Mouse (Mus musculus): ENCODE data around the gene Pcdh7. TPM values are rescaled to one million over a fixed set of nuclear protein-coding genes. Genes with fewer than 3 reads are reported as not detected.

Pcdh7 gene
- polyA plus RNA-seq, 1 experiment from 2014 or later: 1.2 TPM

DNA sequence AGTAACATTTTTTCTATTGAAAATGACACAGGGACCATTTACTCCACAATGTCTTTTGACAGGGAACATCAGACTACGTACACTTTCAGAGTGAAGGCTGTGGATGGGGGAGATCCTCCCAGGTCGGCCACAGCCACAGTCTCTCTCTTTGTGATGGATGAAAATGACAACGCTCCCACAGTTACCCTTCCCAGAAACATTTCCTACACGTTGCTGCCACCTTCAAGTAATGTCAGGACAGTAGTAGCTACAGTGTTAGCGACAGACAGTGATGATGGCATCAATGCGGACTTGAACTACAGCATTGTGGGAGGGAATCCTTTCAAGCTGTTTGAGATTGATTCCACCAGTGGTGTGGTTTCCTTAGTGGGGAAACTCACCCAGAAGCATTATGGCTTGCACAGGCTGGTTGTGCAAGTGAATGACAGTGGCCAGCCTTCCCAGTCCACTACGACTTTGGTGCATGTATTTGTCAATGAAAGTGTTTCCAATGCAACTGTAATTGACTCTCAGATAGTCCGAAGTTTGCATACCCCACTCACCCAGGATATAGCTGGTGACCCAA is 3.5 kb downstream of the Pcdh7 start:
- Histone ChIP-seq H3K79me2 (ENCODE audit: inconsistent target) (peaks cover 16% of the 10 kb centered on the region; the same call in 1 of the 2 replicates), H3K4me3 (ENCODE audit: inconsistent target) (no peak overlapping the region), H3K27ac (no peak overlapping the region), H3K36me3 (ENCODE audit: inconsistent target) (no peaks in the 10 kb centered on the region)
- WGBS (ENCODE audit: missing documents): 86% methylated on average over 8 of the region's 8 CpGs

GRCm38 (mm10) chr5:57721927-57722326 is 4.2 kb downstream of the Pcdh7 start:
- Histone ChIP-seq H3K36me3 (ENCODE audit: inconsistent target) (no peaks in the 10 kb centered on the region), H3K27ac (no peak overlapping the region), H3K79me2 (ENCODE audit: inconsistent target) (peaks cover 16% of the 10 kb centered on the region; the same call in 1 of the 2 replicates), H3K4me3 (ENCODE audit: inconsistent target) (no peak overlapping the region)
- 91% methylated on average over 6 of the region's 6 CpGs for WGBS (ENCODE audit: missing documents)

DNA sequence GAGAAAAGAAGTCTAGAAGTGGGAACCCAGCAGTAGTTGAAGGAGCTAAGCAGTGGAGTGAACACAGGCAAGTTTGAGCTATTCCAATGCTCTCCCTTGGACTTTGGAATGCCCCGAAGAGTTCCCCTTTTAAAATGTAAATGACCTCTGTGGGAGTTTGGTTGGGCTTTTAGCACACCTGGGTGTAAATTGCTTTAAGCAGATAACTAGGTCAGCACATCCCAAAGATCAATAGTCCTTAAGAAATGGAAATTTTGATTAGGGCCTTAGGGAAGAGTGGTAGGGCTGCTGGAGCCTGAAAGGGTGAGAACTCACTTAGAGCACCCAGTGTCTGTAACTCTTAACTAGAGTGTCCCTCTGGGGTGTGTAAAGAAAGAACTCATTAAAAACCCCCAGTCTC is 15.7 kb downstream of the Pcdh7 start:
- Histone ChIP-seq H3K36me3 (ENCODE audit: inconsistent target) (no peaks in the 10 kb centered on the region), H3K27ac (no peak overlapping the region), H3K4me3 (ENCODE audit: inconsistent target) (no peak overlapping the region), H3K79me2 (ENCODE audit: inconsistent target) (no peaks in the 10 kb centered on the region)
- 100% methylated on average over 1 of the region's 1 CpGs for WGBS (ENCODE audit: missing documents)

DNA sequence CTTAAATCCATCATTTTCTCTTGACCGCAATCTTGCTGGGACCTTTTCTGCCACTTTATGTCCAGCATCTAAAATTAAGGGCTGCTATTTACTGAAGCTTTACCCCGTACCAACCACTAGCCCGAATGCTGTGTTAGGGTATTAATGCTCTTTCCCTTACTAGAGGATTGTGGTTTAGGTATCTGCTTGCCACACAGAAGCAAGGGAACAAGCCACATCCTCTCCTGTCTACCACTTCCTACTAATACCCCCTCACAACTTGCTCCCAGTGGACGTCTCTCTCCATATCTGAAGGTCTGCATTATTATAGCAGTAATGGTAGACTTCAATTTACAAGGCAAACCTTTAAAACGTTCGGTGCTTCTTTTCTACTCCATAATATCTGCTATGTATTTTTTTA is 18.0 kb downstream of the Pcdh7 start:
- Histone ChIP-seq H3K79me2 (ENCODE audit: inconsistent target) (no peaks in the 10 kb centered on the region), H3K4me3 (ENCODE audit: inconsistent target) (no peak overlapping the region), H3K36me3 (ENCODE audit: inconsistent target) (no peaks in the 10 kb centered on the region), H3K27ac (no peak overlapping the region)
- WGBS (ENCODE audit: missing documents): 13% methylated on average over 6 of the region's 6 CpGs

DNA sequence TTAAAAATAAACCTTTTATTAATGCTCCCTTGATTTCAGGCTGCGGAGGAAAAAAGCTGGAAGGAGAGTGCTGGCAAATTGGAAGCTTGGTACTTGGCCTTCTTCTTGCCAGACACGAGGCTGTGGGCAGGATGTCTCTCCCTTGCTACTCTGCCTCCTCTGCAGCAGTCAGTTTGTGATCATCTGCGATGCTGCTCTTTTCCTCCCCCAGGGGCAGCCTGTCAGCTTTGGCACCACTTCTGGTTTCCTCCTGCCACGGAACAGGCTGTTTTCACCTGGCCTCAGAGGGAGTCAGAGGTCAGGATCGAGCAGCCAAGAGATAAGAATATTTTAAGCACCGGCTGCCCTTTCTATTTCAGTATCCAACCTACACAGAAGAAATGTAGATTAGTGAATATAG is 25.2 kb downstream of the Pcdh7 start:
- no peaks in the 10 kb centered on the region for H3K36me3 ChIP-seq (ENCODE audit: inconsistent target)
- no peaks in the 10 kb centered on the region for H3K79me2 ChIP-seq (ENCODE audit: inconsistent target)
- no peak overlapping the region for H3K4me3 ChIP-seq (ENCODE audit: inconsistent target)
- no peak overlapping the region for H3K27ac ChIP-seq
- 23% methylated on average over 6 of the region's 6 CpGs for WGBS (ENCODE audit: missing documents)

- Histone ChIP-seq H3K27ac (no peak overlapping the region), H3K79me2 (ENCODE audit: inconsistent target) (no peaks in the 10 kb centered on the region), H3K36me3 (ENCODE audit: inconsistent target) (no peaks in the 10 kb centered on the region), H3K4me3 (ENCODE audit: inconsistent target) (no peak overlapping the region)
- 96% methylated on average over 2 of the region's 2 CpGs for WGBS (ENCODE audit: missing documents)
Observed at GRCm38 (mm10) chr5:57743956-57744661, 26.3 kb downstream of the Pcdh7 start.

DNA sequence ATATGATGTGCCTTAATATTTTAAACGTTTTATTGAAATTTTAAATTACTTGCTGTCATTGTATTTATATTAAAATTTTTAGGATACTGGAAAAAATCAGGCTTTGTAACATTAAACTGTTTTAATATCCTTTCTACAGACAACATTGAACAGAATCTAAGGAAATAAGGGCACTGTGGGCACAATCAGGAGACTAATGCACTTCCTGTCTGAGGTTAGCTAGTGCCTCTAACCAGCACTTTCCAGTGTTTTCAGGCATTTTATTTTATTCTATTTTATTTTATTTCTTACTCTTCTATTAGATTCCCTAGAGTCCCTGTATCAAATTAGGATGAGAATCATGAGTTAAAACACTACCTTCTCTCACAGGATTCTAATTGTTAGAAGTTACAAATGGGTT is 28.1 kb downstream of the Pcdh7 start:
- H3K4me3 ChIP-seq (ENCODE audit: inconsistent target): no peak overlapping the region
- no peaks in the 10 kb centered on the region for H3K36me3 ChIP-seq (ENCODE audit: inconsistent target)
- 17% methylated on average over 1 of the region's 1 CpGs for WGBS (ENCODE audit: missing documents)

DNA sequence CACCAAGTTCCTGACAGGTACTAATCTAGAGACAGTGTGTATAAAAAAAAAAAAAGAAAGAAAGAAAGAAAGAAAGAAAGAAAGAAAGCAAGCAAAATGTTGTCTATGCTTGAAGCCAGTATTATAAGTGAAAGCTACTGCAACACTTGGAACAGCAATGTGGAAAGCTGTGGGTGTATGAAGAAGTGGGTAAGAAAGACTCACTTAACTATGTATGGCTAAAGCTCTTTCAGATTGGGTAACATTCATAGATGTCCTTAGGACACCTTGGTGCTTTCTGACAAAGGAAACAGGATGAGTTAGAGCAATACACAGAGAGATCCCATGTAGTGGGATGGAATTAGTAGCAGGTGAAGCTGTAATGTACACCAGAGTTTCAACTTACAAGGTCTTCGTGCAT is 32.6 kb downstream of the Pcdh7 start:
- Histone ChIP-seq H3K27ac (no peak overlapping the region), H3K4me3 (ENCODE audit: inconsistent target) (no peak overlapping the region)
- WGBS (ENCODE audit: missing documents): 100% methylated on average over 1 of the region's 1 CpGs

More for the DNA sequence above, 28.1 kb downstream of the Pcdh7 start:
- H3K79me2 ChIP-seq (ENCODE audit: inconsistent target): no peaks in the 10 kb centered on the region
- H3K27ac ChIP-seq: no peak overlapping the region

GRCm38 (mm10) chr5:57755791-57756190 is 38.0 kb downstream of the Pcdh7 start:
- no peaks in the 10 kb centered on the region for H3K36me3 ChIP-seq (ENCODE audit: inconsistent target)
- H3K79me2 ChIP-seq (ENCODE audit: inconsistent target): no peaks in the 10 kb centered on the region
- no peak overlapping the region for H3K27ac ChIP-seq
- 86% methylated on average over 1 of the region's 1 CpGs for WGBS (ENCODE audit: missing documents)
- H3K4me3 ChIP-seq (ENCODE audit: inconsistent target): no peak overlapping the region

More for the DNA sequence above, 32.6 kb downstream of the Pcdh7 start:
- no peaks in the 10 kb centered on the region for H3K36me3 ChIP-seq (ENCODE audit: inconsistent target)
- no peaks in the 10 kb centered on the region for H3K79me2 ChIP-seq (ENCODE audit: inconsistent target)

GRCm38 (mm10) chr5:57756726-57757424 is 39.1 kb downstream of the Pcdh7 start:
- Histone ChIP-seq H3K36me3 (ENCODE audit: inconsistent target) (no peaks in the 10 kb centered on the region), H3K79me2 (ENCODE audit: inconsistent target) (no peaks in the 10 kb centered on the region), H3K4me3 (ENCODE audit: inconsistent target) (no peak overlapping the region), H3K27ac (no peak overlapping the region)
- 51% methylated on average over 4 of the region's 4 CpGs for WGBS (ENCODE audit: missing documents)

- WGBS (ENCODE audit: missing documents): 26% methylated on average over 4 of the region's 4 CpGs
- no peaks in the 10 kb centered on the region for H3K36me3 ChIP-seq (ENCODE audit: inconsistent target)
- H3K4me3 ChIP-seq (ENCODE audit: inconsistent target): no peak overlapping the region
- no peak overlapping the region for H3K27ac ChIP-seq
- no peaks in the 10 kb centered on the region for H3K79me2 ChIP-seq (ENCODE audit: inconsistent target)
Observed at GRCm38 (mm10) chr5:57757436-57757898, 39.7 kb downstream of the Pcdh7 start.

DNA sequence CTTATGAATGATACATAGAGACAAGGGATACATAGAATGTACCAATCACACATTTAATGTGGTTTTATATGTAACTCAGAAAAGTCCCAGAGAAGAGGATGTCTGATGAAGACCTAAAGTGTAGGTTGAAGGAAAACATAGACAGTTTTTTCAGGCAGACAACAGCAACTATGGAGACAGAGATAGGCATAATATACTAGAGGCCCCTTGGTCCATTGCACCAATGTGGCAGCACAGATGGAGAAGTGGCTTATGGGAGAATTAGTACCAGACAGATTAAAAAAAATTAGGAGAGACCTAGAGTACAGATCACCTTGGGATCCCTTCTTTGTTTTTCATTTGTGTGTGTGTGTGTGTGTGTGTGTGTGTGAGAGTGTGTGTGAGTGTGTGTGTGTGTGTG is 41.2 kb downstream of the Pcdh7 start:
- H3K27ac ChIP-seq: no peak overlapping the region

DNA sequence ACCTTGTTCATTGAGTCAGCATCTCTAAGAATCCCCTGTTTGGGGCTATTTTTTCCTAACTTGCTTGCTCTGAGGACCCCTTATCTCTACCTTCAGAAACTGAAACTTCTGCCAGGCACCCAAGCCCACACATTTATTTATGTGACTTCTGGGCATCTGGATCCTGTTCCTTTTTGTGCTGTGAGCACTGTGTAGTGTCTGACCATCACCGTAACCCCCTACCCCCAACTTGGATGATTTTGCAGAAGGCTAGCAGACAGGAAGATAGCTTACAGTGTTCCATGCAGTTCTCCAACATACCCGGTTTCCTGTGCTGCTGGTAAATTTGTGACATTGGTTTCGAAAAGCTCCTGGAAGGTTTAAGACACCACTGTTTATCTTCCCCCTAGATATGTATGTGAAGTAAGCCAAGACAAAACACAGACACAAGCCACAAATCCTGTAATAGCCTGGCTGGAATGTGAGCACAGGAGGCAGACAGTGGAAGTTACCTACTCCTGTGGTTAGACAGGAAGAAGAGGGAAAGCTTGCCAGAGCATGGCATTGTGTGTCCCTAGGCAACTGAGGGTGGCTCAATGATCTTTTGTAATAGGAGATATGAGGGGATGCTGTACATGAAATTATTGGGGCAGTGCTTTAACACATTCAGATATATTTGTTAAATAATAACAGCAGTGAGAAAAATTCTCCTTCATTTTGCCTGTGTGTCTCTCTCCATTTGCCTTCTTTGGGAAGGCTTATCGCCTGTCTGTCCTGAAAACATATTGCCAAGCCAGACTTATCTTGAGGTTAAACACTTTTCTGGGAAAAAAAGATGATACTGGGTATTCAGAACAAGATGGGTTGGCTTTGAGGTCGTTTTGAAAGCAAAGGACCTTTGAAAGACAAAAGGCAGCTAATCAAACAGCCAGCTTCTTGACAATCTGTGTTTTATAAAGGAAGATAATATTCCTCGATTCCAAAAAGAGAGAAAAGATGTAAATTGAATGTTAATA is 42.6 kb downstream of the Pcdh7 start:
- no peaks in the 10 kb centered on the region for H3K79me2 ChIP-seq (ENCODE audit: inconsistent target)
- H3K27ac ChIP-seq: no peak overlapping the region
- no peaks in the 10 kb centered on the region for H3K36me3 ChIP-seq (ENCODE audit: inconsistent target)
- H3K4me3 ChIP-seq (ENCODE audit: inconsistent target): no peak overlapping the region
- WGBS (ENCODE audit: missing documents): 45% methylated on average over 6 of the region's 6 CpGs

More for the DNA sequence above, 41.2 kb downstream of the Pcdh7 start:
- Histone ChIP-seq H3K4me3 (ENCODE audit: inconsistent target) (no peak overlapping the region), H3K79me2 (ENCODE audit: inconsistent target) (no peaks in the 10 kb centered on the region), H3K36me3 (ENCODE audit: inconsistent target) (no peaks in the 10 kb centered on the region)

DNA sequence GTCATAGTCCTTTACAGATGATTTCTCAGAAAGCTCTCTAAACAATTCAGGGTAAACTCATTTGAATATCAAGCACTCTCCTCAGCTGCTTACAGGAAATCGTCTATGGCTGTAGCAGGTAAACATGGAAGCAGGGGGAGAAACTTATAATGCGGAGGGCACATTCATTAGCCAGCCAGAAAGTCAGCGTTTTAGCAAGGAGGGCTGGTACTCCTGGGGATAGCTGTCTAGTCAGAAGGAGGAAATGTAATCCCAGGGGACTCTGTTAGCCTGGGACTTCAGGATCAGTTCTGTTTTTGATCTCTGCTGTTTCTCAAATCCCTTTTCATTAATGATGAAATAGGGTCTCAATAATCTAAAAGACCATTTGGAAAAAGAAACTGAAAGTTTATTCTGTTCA is 47.6 kb downstream of the Pcdh7 start:
- Histone ChIP-seq H3K79me2 (ENCODE audit: inconsistent target) (no peaks in the 10 kb centered on the region), H3K4me3 (ENCODE audit: inconsistent target) (no peak overlapping the region), H3K27ac (no peak overlapping the region), H3K36me3 (ENCODE audit: inconsistent target) (no peaks in the 10 kb centered on the region)
- 42% methylated on average over 3 of the region's 3 CpGs for WGBS (ENCODE audit: missing documents)
